Mouse (Mus musculus): ENCODE measurements at regions not wholly inside any gene's neighbourhood (a gene's known extent, or its start where the extent isn't known, plus 50 kb on each side); places are given as distances from the start of the nearest gene placed in this dataset.
"Not testable (repeated sequence)": the region's sequence is repeated elsewhere in the genome, so short reads cannot be mapped to it uniquely, and the experiment has no call there.

GRCm38 (mm10) chr6:5663433-5664175 is 61.8 kb upstream of the Dync1i1 start:
- no peak for DNase-seq (ENCODE audit: low spot score)

- peak; percentile 53 for DNase-seq (ENCODE audit: low spot score)
Measured at GRCm38 (mm10) chr6:5645150-5645732, 80.2 kb upstream of the Dync1i1 start.

- DNase-seq (ENCODE audit: low spot score) = no peak
Measured at GRCm38 (mm10) chr6:5634222-5634621, 91.2 kb upstream of the Dync1i1 start.

GRCm38 (mm10) chr6:5633036-5633708 is 92.3 kb upstream of the Dync1i1 start:
- DNase-seq (ENCODE audit: low spot score) = no peak

- DNase-seq (ENCODE audit: low spot score) = no peak
Measured at GRCm38 (mm10) chr6:5624085-5624484, 101.4 kb upstream of the Dync1i1 start.

GRCm38 (mm10) chr6:5621582-5621981 is 103.9 kb upstream of the Dync1i1 start:
- DNase-seq (ENCODE audit: low spot score) = no peak

- no peak for DNase-seq (ENCODE audit: low spot score)
Measured at GRCm38 (mm10) chr6:5594011-5594410, 97.9 kb upstream of the Pdk4 start.

GRCm38 (mm10) chr6:5589635-5590034 is 93.5 kb upstream of the Pdk4 start:
- DNase-seq (ENCODE audit: low spot score) = peak; percentile 27

- DNase-seq (ENCODE audit: low spot score) = no peak
Measured at GRCm38 (mm10) chr6:5582923-5583525, 86.9 kb upstream of the Pdk4 start.

GRCm38 (mm10) chr6:5576891-5577290 is 80.8 kb upstream of the Pdk4 start:
- not testable (repeated sequence) for DNase-seq (ENCODE audit: low spot score)

- no peak for DNase-seq (ENCODE audit: low spot score)
Measured at GRCm38 (mm10) chr6:5566582-5566981, 70.5 kb upstream of the Pdk4 start.

- DNase-seq (ENCODE audit: low spot score) = no peak
Measured at GRCm38 (mm10) chr6:5565049-5565448, 68.9 kb upstream of the Pdk4 start.

- no peak for DNase-seq (ENCODE audit: low spot score)
Measured at GRCm38 (mm10) chr6:5553703-5554394, 57.7 kb upstream of the Pdk4 start.

GRCm38 (mm10) chr6:5550067-5550466 is 54.0 kb upstream of the Pdk4 start:
- DNase-seq (ENCODE audit: low spot score) = no peak
